Mouse (Mus musculus) hindbrain, embryonic 13.5 days (tissue): ENCODE measurements around the gene Gm20388. TPM values are rescaled to one million over a fixed set of nuclear protein-coding genes. Genes with fewer than 3 reads are reported as not detected.
A peak's percentile ranks its signal among the peaks of the same experiment; 100 is the strongest.

ENCODE experiments used
- ATAC-seq: fragments of 200-750 bp; cut with Nextera tagmentation; 2 replicates; pipeline ENCODE4 v1.8.0; 2017; ENCODE audit warnings: moderate TSS enrichment; ENCODE audit not compliant: low FRiP score
- H3K27ac ChIP-seq: fragments of 300-500 bp; sonication (generic); 2 replicates; pipeline ENCODE4 v1.5.1; 2015; ENCODE audit warnings: inconsistent platforms, mild to moderate bottlenecking, moderate library complexity
- H3K27me3 ChIP-seq: fragments of 300-500 bp; sonication (generic); 2 replicates; pipeline ENCODE4 v1.6.1; 2015; ENCODE audit warnings: mild to moderate bottlenecking, inconsistent platforms
- H3K36me3 ChIP-seq: fragments of 300-500 bp; sonication (generic); 2 replicates; pipeline ENCODE4 v1.6.1; 2015; ENCODE audit warnings: mild to moderate bottlenecking, inconsistent platforms
- H3K4me1 ChIP-seq: fragments of 300-500 bp; sonication (generic); replicated peaks from 2 replicates; pipeline ENCODE4 v1.6.1; 2015; ENCODE audit warnings: inconsistent platforms
- H3K4me2 ChIP-seq: fragments of 300-500 bp; sonication (generic); 2 replicates; pipeline ENCODE4 v1.6.1; 2015; ENCODE audit warnings: inconsistent platforms, mild to moderate bottlenecking, moderate library complexity
- H3K4me3 ChIP-seq: fragments of 300-500 bp; sonication (generic); 2 replicates; pipeline ENCODE4 v1.5.1; 2015; ENCODE audit warnings: mild to moderate bottlenecking, inconsistent platforms
- H3K9ac ChIP-seq: fragments of 300-500 bp; sonication (generic); 2 replicates; pipeline ENCODE4 v1.6.1; 2015; ENCODE audit warnings: mild to moderate bottlenecking, inconsistent platforms
- H3K9me3 ChIP-seq: fragments of 300-500 bp; sonication (generic); 2 replicates; pipeline ENCODE4 v1.6.1; 2016; ENCODE audit warnings: inconsistent platforms
- WGBS: fragments of 180-500 bp; shearing (Covaris S2); methylation state at CpG from one replicate; pipeline ENCODE4 v1.1.7; 2015; 5-methylcytosine and 5-hydroxymethylcytosine counted together
- polyA plus RNA-seq: library from polyadenylated mRNA; unstranded; fragments of >200 nt; fragmentation: Nextera tagmentation; extraction: Ambion mirVana; gene quantifications from 2 replicates; pipeline ENCODE4 v1.2.1, GENCODE M21; 2015

Gm20388 gene
- polyA plus RNA-seq, 1 experiment from 2014 or later, result 1.9 TPM

DNA sequence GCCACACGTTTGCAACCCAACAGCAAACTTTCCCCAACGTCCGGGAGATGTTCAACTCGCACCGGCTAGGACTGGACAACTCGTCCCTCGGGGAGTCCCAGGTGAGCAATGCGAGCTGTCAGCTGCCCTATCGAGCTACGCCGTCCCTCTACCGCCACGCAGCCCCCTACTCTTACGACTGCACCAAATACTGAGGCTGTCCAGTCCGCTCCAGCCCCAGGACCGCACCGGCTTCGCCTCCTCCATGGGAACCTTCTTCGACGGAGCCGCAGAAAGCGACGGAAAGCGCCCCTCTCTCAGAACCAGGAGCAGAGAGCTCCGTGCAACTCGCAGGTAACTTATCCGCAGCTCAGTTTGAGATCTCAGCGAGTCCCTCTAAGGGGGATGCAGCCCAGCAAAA lies 1207.3 kb downstream of the Gm20388 start:
- H3K9me3 ChIP-seq, result peaks cover 7% of the 10 kb centered on the region; the same call in 1 of the 2 replicates
- ATAC-seq, result no peak
- peak overlapping the region; percentile 33 for H3K4me2 ChIP-seq
- peaks cover 99% of the 10 kb centered on the region for H3K27me3 ChIP-seq
- H3K4me1 ChIP-seq, result peaks cover 17% of the 10 kb centered on the region
- WGBS, result 0% methylated on average over 28 of the region's 28 CpGs
- H3K4me3 ChIP-seq, result peak overlapping the region; percentile 39
- peak overlapping the region; percentile 56; the same call in 1 of the 2 replicates for H3K9ac ChIP-seq
- H3K36me3 ChIP-seq, result no peaks in the 10 kb centered on the region
- H3K27ac ChIP-seq, result no peak overlapping the region; the same call in 1 of the 2 replicates

- peaks cover 17% of the 10 kb centered on the region for H3K4me1 ChIP-seq
- H3K4me2 ChIP-seq, result no peak overlapping the region
- H3K27ac ChIP-seq, result no peak overlapping the region
- H3K36me3 ChIP-seq, result no peaks in the 10 kb centered on the region
- H3K9ac ChIP-seq, result 0 out of 2 replicates have a peak overlapping the region, but pooled peaks have one; percentile 8
- peaks cover 100% of the 10 kb centered on the region for H3K27me3 ChIP-seq
- peaks cover 7% of the 10 kb centered on the region; the same call in 1 of the 2 replicates for H3K9me3 ChIP-seq
- H3K4me3 ChIP-seq, result peak overlapping the region; percentile 39
- ATAC-seq, result no peak
- WGBS, result 1% methylated on average over 18 of the region's 18 CpGs
These were observed 1208.2 kb downstream of the Gm20388 start for GRCm38 (mm10) chr8:121118634-121119420.

GRCm38 (mm10) chr8:121119635-121120455 lies 1209.2 kb downstream of the Gm20388 start:
- Histone ChIP-seq H3K4me2 (no peak overlapping the region), H3K9me3 (peaks cover 10% of the 10 kb centered on the region; the same call in 1 of the 2 replicates), H3K4me1 (peaks cover 20% of the 10 kb centered on the region), H3K27me3 (peaks cover 100% of the 10 kb centered on the region), H3K27ac (no peak overlapping the region), H3K36me3 (no peaks in the 10 kb centered on the region), H3K9ac (0 out of 2 replicates have a peak overlapping the region, but pooled peaks have one; percentile 8), H3K4me3 (peak overlapping the region; percentile 11; the same call in 1 of the 2 replicates)
- ATAC-seq, result no peak
- WGBS, result 3% methylated on average over 12 of the region's 12 CpGs

- H3K4me1 ChIP-seq, result peaks cover 27% of the 10 kb centered on the region
- WGBS, result 5% methylated on average over 17 of the region's 17 CpGs
- ATAC-seq, result no peak
- peak overlapping the region; percentile 6; the same call in 1 of the 2 replicates for H3K4me2 ChIP-seq
- no peak overlapping the region for H3K27ac ChIP-seq
- H3K27me3 ChIP-seq, result peaks cover 100% of the 10 kb centered on the region
- peak overlapping the region; percentile 11; the same call in 1 of the 2 replicates for H3K4me3 ChIP-seq
- H3K36me3 ChIP-seq, result no peaks in the 10 kb centered on the region
- peaks cover 10% of the 10 kb centered on the region; the same call in 1 of the 2 replicates for H3K9me3 ChIP-seq
- H3K9ac ChIP-seq, result no peak overlapping the region
These were observed 1210.1 kb downstream of the Gm20388 start for GRCm38 (mm10) chr8:121120456-121121419.

- peaks cover 7% of the 10 kb centered on the region; the same call in 1 of the 2 replicates for H3K9me3 ChIP-seq
- no peak overlapping the region for H3K27ac ChIP-seq
- H3K4me3 ChIP-seq, result no peak overlapping the region
- WGBS, result 12% methylated on average over 8 of the region's 8 CpGs
- ATAC-seq, result no peak
- no peak overlapping the region for H3K4me2 ChIP-seq
- H3K27me3 ChIP-seq, result peaks cover 100% of the 10 kb centered on the region
- no peak overlapping the region for H3K9ac ChIP-seq
- peaks cover 23% of the 10 kb centered on the region for H3K4me1 ChIP-seq
- H3K36me3 ChIP-seq, result no peaks in the 10 kb centered on the region
These were observed 1211.1 kb downstream of the Gm20388 start for GRCm38 (mm10) chr8:121121704-121122103.

DNA sequence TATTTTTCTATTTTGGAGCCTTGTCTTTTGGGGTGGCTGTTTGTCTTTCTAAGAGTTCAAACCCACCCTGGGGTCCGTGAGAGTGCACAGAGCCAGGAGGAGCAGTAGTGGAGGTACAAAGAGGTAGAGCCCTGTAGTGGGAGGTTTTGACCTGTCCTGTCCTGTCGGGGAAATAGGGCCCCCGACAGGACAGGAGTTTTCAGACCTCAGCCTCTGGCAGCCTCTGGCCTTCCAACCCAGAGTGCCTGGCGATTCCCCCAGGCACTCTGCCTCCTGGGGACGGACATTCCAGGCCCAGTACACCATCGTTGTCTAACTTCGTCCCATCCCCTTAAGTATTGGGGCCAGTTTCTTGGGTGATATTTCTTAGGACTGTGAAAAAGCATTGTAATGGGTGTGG lies 1211.7 kb downstream of the Gm20388 start:
- peaks cover 18% of the 10 kb centered on the region for H3K4me1 ChIP-seq
- ATAC-seq, result no peak
- no peak overlapping the region for H3K4me2 ChIP-seq
- H3K9me3 ChIP-seq, result peaks cover 3% of the 10 kb centered on the region; the same call in 1 of the 2 replicates
- H3K4me3 ChIP-seq, result no peak overlapping the region
- H3K36me3 ChIP-seq, result no peaks in the 10 kb centered on the region
- peaks cover 100% of the 10 kb centered on the region for H3K27me3 ChIP-seq
- WGBS, result 4% methylated on average over 7 of the region's 7 CpGs
- H3K9ac ChIP-seq, result no peak overlapping the region
- H3K27ac ChIP-seq, result no peak overlapping the region

DNA sequence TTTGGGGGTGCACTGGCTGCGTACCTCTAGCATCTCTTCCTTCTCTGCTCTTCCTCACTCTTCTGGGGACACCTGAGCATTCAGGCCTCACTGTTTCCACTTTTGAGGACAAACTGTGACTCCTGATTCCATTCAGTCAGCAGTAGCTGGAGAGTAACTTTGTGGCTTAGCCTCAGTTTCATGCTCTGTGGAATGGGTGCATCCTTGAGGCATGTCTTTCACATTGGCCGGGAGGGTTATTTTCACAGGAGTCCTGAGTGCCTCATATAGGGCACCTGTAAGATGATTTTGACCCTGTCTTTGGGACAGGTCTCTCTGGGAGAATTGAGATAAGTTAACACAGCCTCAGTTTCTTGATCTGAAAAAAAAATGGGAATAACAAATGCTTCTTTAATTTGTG lies 1212.5 kb downstream of the Gm20388 start:
- Histone ChIP-seq H3K4me3 (no peak overlapping the region), H3K9ac (no peak overlapping the region), H3K27ac (no peak overlapping the region), H3K4me1 (peaks cover 18% of the 10 kb centered on the region), H3K9me3 (peaks cover 3% of the 10 kb centered on the region; the same call in 1 of the 2 replicates), H3K4me2 (no peak overlapping the region), H3K27me3 (peaks cover 100% of the 10 kb centered on the region), H3K36me3 (no peaks in the 10 kb centered on the region)
- ATAC-seq, result no peak
- WGBS, result 24% methylated on average over 2 of the region's 2 CpGs

- peak; percentile 34; the same call in 1 of the 2 replicates for ATAC-seq
- peaks cover 100% of the 10 kb centered on the region for H3K27me3 ChIP-seq
- 2% methylated on average over 17 of the region's 17 CpGs for WGBS
- H3K4me2 ChIP-seq, result peak overlapping the region; percentile 40; the same call in 1 of the 2 replicates
- peaks cover 3% of the 10 kb centered on the region; the same call in 1 of the 2 replicates for H3K9me3 ChIP-seq
- no peaks in the 10 kb centered on the region for H3K36me3 ChIP-seq
- no peak overlapping the region for H3K27ac ChIP-seq
- H3K4me1 ChIP-seq, result peaks cover 30% of the 10 kb centered on the region
- H3K9ac ChIP-seq, result no peak overlapping the region
- H3K4me3 ChIP-seq, result no peak overlapping the region
These were observed 1214.1 kb downstream of the Gm20388 start for GRCm38 (mm10) chr8:121124547-121125239.

GRCm38 (mm10) chr8:121125311-121125876 lies 1214.8 kb downstream of the Gm20388 start:
- peak overlapping the region; percentile 15 for H3K4me3 ChIP-seq
- peaks cover 100% of the 10 kb centered on the region for H3K27me3 ChIP-seq
- H3K36me3 ChIP-seq, result no peaks in the 10 kb centered on the region
- peaks cover 30% of the 10 kb centered on the region for H3K4me1 ChIP-seq
- no peak overlapping the region for H3K27ac ChIP-seq
- H3K9ac ChIP-seq, result no peak overlapping the region
- under 1% methylated on average over 36 of the region's 36 CpGs for WGBS
- peak; percentile 65 for ATAC-seq
- peak overlapping the region; percentile 40 for H3K4me2 ChIP-seq
- peaks cover 3% of the 10 kb centered on the region; the same call in 1 of the 2 replicates for H3K9me3 ChIP-seq

- H3K9me3 ChIP-seq, result peaks cover 3% of the 10 kb centered on the region; the same call in 1 of the 2 replicates
- no peak overlapping the region for H3K4me2 ChIP-seq
- H3K36me3 ChIP-seq, result no peaks in the 10 kb centered on the region
- no peak overlapping the region; the same call in 1 of the 2 replicates for H3K4me3 ChIP-seq
- no peak for ATAC-seq
- 3% methylated on average over 6 of the region's 6 CpGs for WGBS
- peaks cover 100% of the 10 kb centered on the region for H3K27me3 ChIP-seq
- no peak overlapping the region for H3K9ac ChIP-seq
- H3K27ac ChIP-seq, result no peak overlapping the region
- H3K4me1 ChIP-seq, result peaks cover 30% of the 10 kb centered on the region
These were observed 1215.5 kb downstream of the Gm20388 start for GRCm38 (mm10) chr8:121126191-121126590.
